41 mouse cellular contexts compared by ENCODE assay signal in the genomic region with DNA sequence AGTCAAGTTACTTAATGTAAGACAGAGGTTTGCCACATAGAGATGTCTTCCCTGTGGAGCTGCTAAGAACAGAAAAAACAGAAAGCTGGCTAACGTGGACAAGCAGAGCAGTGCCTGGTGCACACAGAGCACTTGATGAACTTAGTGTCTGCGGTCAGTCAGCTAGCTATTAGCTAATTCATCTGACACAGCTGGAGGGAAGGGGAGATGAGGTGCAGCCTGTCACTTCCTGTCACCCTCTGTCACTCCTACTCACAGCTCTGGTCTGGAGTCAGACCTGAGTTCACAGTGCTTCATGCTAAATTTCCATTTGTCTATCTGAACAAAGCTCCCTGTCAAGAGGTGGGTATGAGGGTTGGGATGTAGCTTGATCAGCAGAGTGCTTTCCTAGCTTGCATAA. TPM values are rescaled to one million over a fixed set of nuclear protein-coding genes. Genes with fewer than 3 reads are reported as not detected.
DNase-seq lines count a peak whose midpoint lies in the region; ATAC-seq lines count a peak whose summit lies in the region.
"Had no signal": no experiment of that assay in that cellular context is flagged by ENCODE, and none has a peak within 500 bp of the region (broad histone marks: within the 10 kb centered on the region; RNA-seq: fewer than 3 reads in every experiment).

No protein-coding gene starts in this region.

- peaks cover 14% of the 10 kb centered on the region for H3K9me3 ChIP-seq in megakaryocyte, embryonic 14.5 days
- no peaks in the 10 kb centered on the region for H3K9me3 ChIP-seq in kidney, embryonic 15.5 days (replicated peaks)
- H3K9me3 ChIP-seq: hindbrain, embryonic 10.5 days; liver, embryonic 12.5 days; neural tube, embryonic 12.5 days had no signal

- peak; percentile 22 for DNase-seq in retina, postnatal 1 day
- DNase-seq in retina, embryonic 14.5 days (ENCODE audit: low spot score): no peak
- DNase-seq in CD4-positive, CD25-positive, alpha-beta regulatory T cell, adult 2 months (ENCODE audit: low read depth, low spot score): peak; percentile 56
- DNase-seq in urinary bladder, postnatal 25 days (ENCODE audit: low spot score): no peak
- DNase-seq in adrenal gland, postnatal 14 days: no peak
- DNase-seq: adrenal gland, adult 8-10 months; cerebellum, adult 8-10 months; cerebellum, postnatal 25 days; gastrocnemius, postnatal 36 days; heart, postnatal 14 days; kidney, postnatal 25 days; liver, postnatal 0 days; lung, postnatal 14 days; thymus, postnatal 36 days had no signal

- peaks cover 67% of the 10 kb centered on the region for H3K27me3 ChIP-seq in megakaryocyte, embryonic 14.5 days (replicated peaks)
- H3K27me3 ChIP-seq in kidney, embryonic 15.5 days: peaks cover 17% of the 10 kb centered on the region; the same call in 1 of the 2 replicates
- H3K27me3 ChIP-seq: neural tube, embryonic 12.5 days had no signal

- H3K36me3 ChIP-seq in megakaryocyte, embryonic 14.5 days (replicated peaks; ENCODE audit: low read length): no peaks in the 10 kb centered on the region
- no peaks in the 10 kb centered on the region for H3K36me3 ChIP-seq in kidney, embryonic 15.5 days
- H3K36me3 ChIP-seq: hindbrain, embryonic 10.5 days; liver, embryonic 12.5 days; midbrain, embryonic 12.5 days; neural tube, embryonic 12.5 days had no signal

- no peak overlapping the region for H3K27ac ChIP-seq in kidney, embryonic 15.5 days
- H3K27ac ChIP-seq: layer of hippocampus, adult 2 months; liver, embryonic 12.5 days; midbrain, embryonic 12.5 days had no signal

- no peak overlapping the region for H3K9ac ChIP-seq in kidney, embryonic 15.5 days
- H3K9ac ChIP-seq: liver, embryonic 12.5 days; liver, postnatal 0 days; midbrain, embryonic 12.5 days; neural tube, embryonic 12.5 days had no signal

- H3K4me2 ChIP-seq in kidney, embryonic 15.5 days: no peak overlapping the region
- H3K4me2 ChIP-seq: liver, embryonic 12.5 days; midbrain, embryonic 12.5 days; neural tube, embryonic 12.5 days had no signal

- ATAC-seq in granulocyte monocyte progenitor cell, adult 5-6 weeks (replicated peaks; ENCODE audit: poor library complexity, severe bottlenecking): peak; percentile 47
- ATAC-seq in kidney, embryonic 15.5 days (replicated peaks; ENCODE audit: low FRiP score): no peak
- ATAC-seq: forebrain, embryonic 14.5 days; hindbrain, embryonic 16.5 days; intestine, embryonic 16.5 days; liver, embryonic 12.5 days; liver, postnatal 0 days had no signal

- 48% methylated on average over 2 of the region's 2 CpGs for WGBS in kidney, embryonic 15.5 days

- H3K4me1 ChIP-seq in megakaryocyte, embryonic 14.5 days: peaks cover 4% of the 10 kb centered on the region; the same call in 1 of the 2 replicates
- peaks cover 11% of the 10 kb centered on the region for H3K4me1 ChIP-seq in kidney, embryonic 15.5 days

- H3K4me3 ChIP-seq in megakaryocyte, embryonic 14.5 days (replicated peaks): peak overlapping the region; percentile 6
- H3K4me3 ChIP-seq in kidney, embryonic 15.5 days (replicated peaks): no peak overlapping the region
- H3K4me3 ChIP-seq: hindbrain, embryonic 10.5 days; layer of hippocampus, adult 2 months; liver, embryonic 12.5 days; midbrain, embryonic 12.5 days; myocyte; neural tube, embryonic 12.5 days had no signal

RNA-seq across cellular contexts. Expression of gene Olfr521, which starts 30.8 kb away (rescaled TPM):
- total RNA-seq in granulocyte monocyte progenitor cell, adult 5-6 weeks (2014; fragmentation: Nextera tagmentation): not detected in 2 replicates
- not detected in 2 replicates for total RNA-seq in granulocyte monocyte progenitor cell, adult 5-6 weeks (2017)
- not detected in 2 replicates for polyA plus RNA-seq in megakaryocyte, embryonic 14.5 days (2012; ENCODE audit: insufficient read depth, low replicate concordance)
- not detected in 2 replicates for polyA plus RNA-seq in kidney, embryonic 15.5 days (2015; fragmentation: Nextera tagmentation; extraction: Ambion mirVana)
- total RNA-seq in adrenal gland, postnatal 14 days (2021): not detected in 2 replicates
- total RNA-seq: adrenal gland, adult 8-10 months; gastrocnemius, adult 18-20 months; gastrocnemius, postnatal 36 days; heart, adult 8-10 months; heart, postnatal 14 days; layer of hippocampus, adult 2 months; layer of hippocampus, postnatal 25 days; left cerebral cortex, adult 8-10 months; left cerebral cortex, postnatal 36 days; megakaryocyte progenitor cell, adult 5-6 weeks; midbrain, postnatal 0 days had no signal
- polyA plus RNA-seq: C2C12; embryonic facial prominence, embryonic 11.5 days; forebrain, embryonic 14.5 days; frontal cortex, adult 2 months; heart, embryonic 14.5 days; hindbrain, embryonic 10.5 days; hindbrain, embryonic 16.5 days; intestine, embryonic 16.5 days; kidney, embryonic 14.5 days; limb, embryonic 14.5 days; liver, embryonic 12.5 days; liver, postnatal 0 days; midbrain, embryonic 12.5 days; midbrain, postnatal 0 days; myocyte; neural tube, embryonic 12.5 days; stomach, embryonic 14.5 days; testis, adult 2 months had no signal

RNA-seq across cellular contexts. Expression of gene Neu3, which starts 34.1 kb away (rescaled TPM):
- total RNA-seq in granulocyte monocyte progenitor cell, adult 5-6 weeks (2014; fragmentation: Nextera tagmentation): 1.7 and 4.6 TPM in 2 replicates
- total RNA-seq in granulocyte monocyte progenitor cell, adult 5-6 weeks (2017): 0.82 and 1.3 TPM in 2 replicates
- 0.49 and 0.83 TPM in 2 replicates for polyA plus RNA-seq in megakaryocyte, embryonic 14.5 days (2012; ENCODE audit: insufficient read depth, low replicate concordance)
- 3.0 and 3.1 TPM in 2 replicates for polyA plus RNA-seq in kidney, embryonic 15.5 days (2015; fragmentation: Nextera tagmentation; extraction: Ambion mirVana)
- 2.6 and 3.3 TPM in 2 replicates for total RNA-seq in adrenal gland, postnatal 14 days (2021)

Comparison
In these comparisons a context has a peak if more than half of its experiments do, and no peak if none do; other contexts are left out.
1. DNase-seq: peak in retina, postnatal 1 day (single experiment) and CD4-positive, CD25-positive, alpha-beta regulatory T cell, adult 2 months (single experiment); none in retina, embryonic 14.5 days (single experiment), urinary bladder, postnatal 25 days (single experiment) and adrenal gland, postnatal 14 days (single experiment).